Comparison of ENCODE assay signal across 8 mouse cellular contexts in genomic region chr6:83137576-83137950, GRCm38 (mm10). TPM values are rescaled to one million over a fixed set of nuclear protein-coding genes. Genes with fewer than 3 reads are reported as not detected.
DNase-seq lines count a peak whose midpoint lies in the region; ATAC-seq and TF ChIP-seq lines count a peak whose summit lies in the region.

No protein-coding gene starts in this region.

- H3K27me3 ChIP-seq in embryonic facial prominence, embryonic 12.5 days, result 0 out of 2 replicates have a peak, but pooled peaks cover 5% of the 10 kb centered on the region
- H3K27me3 ChIP-seq in heart, adult 2 months (ENCODE audit: control insufficient read depth, insufficient read depth, low read length), result no peaks in the 10 kb centered on the region
- H3K27me3 ChIP-seq in limb, embryonic 12.5 days, result no peaks in the 10 kb centered on the region; the same call in 1 of the 2 replicates
- H3K27me3 ChIP-seq in midbrain, embryonic 11.5 days (ENCODE audit: control insufficient read depth, insufficient read depth, low read length), result peaks cover 7% of the 10 kb centered on the region
- H3K27me3 ChIP-seq in stomach, postnatal 0 days (ENCODE audit: control insufficient read depth, insufficient read depth, low read length), result no peaks in the 10 kb centered on the region

- peak; percentile 35; the same call in 1 of the 2 replicates for ATAC-seq in frontal cortex, adult (ENCODE audit: low TSS enrichment)
- peak; percentile 64 for ATAC-seq in embryonic facial prominence, embryonic 12.5 days (ENCODE audit: insufficient number of reproducible peaks, insufficient read depth, low FRiP score, low TSS enrichment)
- peak; percentile 82 for ATAC-seq in limb, embryonic 12.5 days (ENCODE audit: insufficient number of reproducible peaks, insufficient read depth, low FRiP score, low TSS enrichment, low read depth)
- peak; percentile 78 for ATAC-seq in midbrain, embryonic 11.5 days (ENCODE audit: low FRiP score)
- peak; percentile 73 for ATAC-seq in stomach, postnatal 0 days (ENCODE audit: low FRiP score, low TSS enrichment)

- H3K36me3 ChIP-seq in embryonic facial prominence, embryonic 12.5 days, result no peaks in the 10 kb centered on the region
- no peaks in the 10 kb centered on the region for H3K36me3 ChIP-seq in heart, adult 2 months (ENCODE audit: control insufficient read depth, insufficient read depth, low read length)
- peaks cover 10% of the 10 kb centered on the region for H3K36me3 ChIP-seq in limb, embryonic 12.5 days
- no peaks in the 10 kb centered on the region for H3K36me3 ChIP-seq in midbrain, embryonic 11.5 days (ENCODE audit: control insufficient read depth, insufficient read depth, low read length)
- H3K36me3 ChIP-seq in stomach, postnatal 0 days (ENCODE audit: control insufficient read depth, insufficient read depth, low read length), result no peaks in the 10 kb centered on the region

- WGBS in embryonic facial prominence, embryonic 12.5 days, result 0% methylated on average over 12 of the region's 12 CpGs
- WGBS in heart, adult 2 months, result 4% methylated on average over 12 of the region's 12 CpGs
- WGBS in limb, embryonic 12.5 days, result under 1% methylated on average over 12 of the region's 12 CpGs
- under 1% methylated on average over 12 of the region's 12 CpGs for WGBS in midbrain, embryonic 11.5 days
- 0% methylated on average over 12 of the region's 12 CpGs for WGBS in stomach, postnatal 0 days

- TF ChIP-seq POLR2A in heart, adult 2 months (IDR thresholded peaks at IDR 0.05; ENCODE audit: insufficient read depth, low read depth, low read length), result peak; percentile 83

- H3K79me2 ChIP-seq in heart, adult 2 months (replicated peaks; ENCODE audit: control insufficient read depth, insufficient read depth, low read length), result no peaks in the 10 kb centered on the region

- peak overlapping the region; percentile 83 for H3K9ac ChIP-seq in embryonic facial prominence, embryonic 12.5 days
- H3K9ac ChIP-seq in heart, adult 2 months (ENCODE audit: low read depth, low read length), result peak overlapping the region; percentile 79
- peak overlapping the region; percentile 91 for H3K9ac ChIP-seq in limb, embryonic 12.5 days (replicated peaks)
- H3K9ac ChIP-seq in midbrain, embryonic 11.5 days (ENCODE audit: low read length), result peak overlapping the region; percentile 97
- peak overlapping the region; percentile 89 for H3K9ac ChIP-seq in stomach, postnatal 0 days (ENCODE audit: low read length)

- no peak for TF ChIP-seq CTCF in heart, adult 2 months (IDR thresholded peaks at IDR 0.05)
- peak; percentile 23 for TF ChIP-seq CTCF in stomach, postnatal 0 days (IDR thresholded peaks at IDR 0.05; ENCODE audit: low read depth)

- intact Hi-C loops in heart, adult 2 months (cut with DNase I), result no loop called here

- peak; percentile 63; the same call in 1 of the 2 replicates for TF ChIP-seq EP300 in heart, adult 2 months (IDR thresholded peaks at IDR 0.05; ENCODE audit: insufficient read depth, low read depth, low read length)
- no peak for TF ChIP-seq EP300 in stomach, postnatal 0 days (optimal IDR thresholded peaks at IDR 0.05)

- no peak for DNase-seq in frontal cortex, postnatal 25 days (ENCODE audit: low spot score in 2 of 2)
- peak; percentile 89 to 90 for DNase-seq in heart, adult 2 months
- peak; percentile 89 for DNase-seq in kidney, adult 18-20 months
- DNase-seq in midbrain, embryonic 11.5 days (ENCODE audit: low spot score, missing footprints), result peak; percentile 99
- DNase-seq in stomach, postnatal 0 days (ENCODE audit: low spot score), result peak; percentile 92

- H3K4me1 ChIP-seq in embryonic facial prominence, embryonic 12.5 days, result peaks cover 52% of the 10 kb centered on the region
- peaks cover 5% of the 10 kb centered on the region; the same call in 1 of the 2 replicates for H3K4me1 ChIP-seq in heart, adult 2 months (ENCODE audit: control insufficient read depth, insufficient read depth, low read length)
- peaks cover 64% of the 10 kb centered on the region for H3K4me1 ChIP-seq in limb, embryonic 12.5 days (replicated peaks)
- peaks cover 46% of the 10 kb centered on the region for H3K4me1 ChIP-seq in midbrain, embryonic 11.5 days (ENCODE audit: control insufficient read depth, insufficient read depth, low read length)
- peaks cover 6% of the 10 kb centered on the region for H3K4me1 ChIP-seq in stomach, postnatal 0 days (replicated peaks; ENCODE audit: control insufficient read depth, insufficient read depth)

- no peaks in the 10 kb centered on the region for H3K9me3 ChIP-seq in embryonic facial prominence, embryonic 12.5 days
- no peaks in the 10 kb centered on the region for H3K9me3 ChIP-seq in limb, embryonic 12.5 days
- no peaks in the 10 kb centered on the region for H3K9me3 ChIP-seq in midbrain, embryonic 11.5 days (ENCODE audit: control insufficient read depth, low read length)
- no peaks in the 10 kb centered on the region for H3K9me3 ChIP-seq in stomach, postnatal 0 days (ENCODE audit: control insufficient read depth, low read length)

- peak overlapping the region; percentile 100 for H3K27ac ChIP-seq in embryonic facial prominence, embryonic 12.5 days
- H3K27ac ChIP-seq in heart, adult 2 months, result peak overlapping the region; percentile 89
- H3K27ac ChIP-seq in limb, embryonic 12.5 days, result peak overlapping the region; percentile 100
- H3K27ac ChIP-seq in midbrain, embryonic 11.5 days (ENCODE audit: low read depth, low read length), result peak overlapping the region; percentile 99
- peak overlapping the region; percentile 99 for H3K27ac ChIP-seq in stomach, postnatal 0 days (replicated peaks)

- H3K4me3 ChIP-seq in embryonic facial prominence, embryonic 12.5 days, result peak overlapping the region; percentile 51
- peak overlapping the region; percentile 63 for H3K4me3 ChIP-seq in heart, adult 2 months
- H3K4me3 ChIP-seq in limb, embryonic 12.5 days (replicated peaks), result peak overlapping the region; percentile 57
- peak overlapping the region; percentile 51 for H3K4me3 ChIP-seq in midbrain, embryonic 11.5 days (ENCODE audit: low read depth, low read length)
- peak overlapping the region; percentile 57 for H3K4me3 ChIP-seq in stomach, postnatal 0 days (ENCODE audit: low read depth, low read length)

- H3K4me2 ChIP-seq in embryonic facial prominence, embryonic 12.5 days (replicated peaks), result peak overlapping the region; percentile 70
- peak overlapping the region; percentile 90 for H3K4me2 ChIP-seq in limb, embryonic 12.5 days
- peak overlapping the region; percentile 86 for H3K4me2 ChIP-seq in midbrain, embryonic 11.5 days
- H3K4me2 ChIP-seq in stomach, postnatal 0 days (replicated peaks; ENCODE audit: low read depth), result peak overlapping the region; percentile 89

RNA-seq across cellular contexts. Expression of gene Rtkn, which starts 2.3 kb away (rescaled TPM):
- 51.3 and 54.6 TPM in 2 replicates for polyA plus RNA-seq in embryonic facial prominence, embryonic 12.5 days (2016; fragmentation: Nextera tagmentation; extraction: Ambion mirVana)
- 1 to 10 TPM; 5.2 to 6.7 TPM for total RNA-seq in heart, adult 2 months (2021)
- 18.6 and 27.7 TPM in 2 replicates for polyA plus RNA-seq in heart, adult 2 months (2012; rRNA removed)
- 62.0 and 62.6 TPM in 2 replicates for polyA plus RNA-seq in limb, embryonic 12.5 days (2016; fragmentation: Nextera tagmentation; extraction: Ambion mirVana)
- polyA plus RNA-seq in midbrain, embryonic 11.5 days (2014; fragmentation: Nextera tagmentation; extraction: Ambion mirVana), result 13.6 and 16.6 TPM in 2 replicates
- polyA plus RNA-seq in stomach, postnatal 0 days (2015; fragmentation: Nextera tagmentation; extraction: Ambion mirVana), result 18.5 and 20.4 TPM in 2 replicates

RNA-seq across cellular contexts. Expression of gene Ino80b, which starts 12.3 kb away (rescaled TPM):
- polyA plus RNA-seq in embryonic facial prominence, embryonic 12.5 days (2016; fragmentation: Nextera tagmentation; extraction: Ambion mirVana), result 17.9 and 21.4 TPM in 2 replicates
- 10 to 100 TPM; 13.1 to 15.1 TPM for total RNA-seq in heart, adult 2 months (2021)
- polyA plus RNA-seq in heart, adult 2 months (2012; rRNA removed), result 5.5 and 9.5 TPM in 2 replicates
- polyA plus RNA-seq in limb, embryonic 12.5 days (2016; fragmentation: Nextera tagmentation; extraction: Ambion mirVana), result 17.6 and 19.2 TPM in 2 replicates
- polyA plus RNA-seq in midbrain, embryonic 11.5 days (2014; fragmentation: Nextera tagmentation; extraction: Ambion mirVana), result 18.8 and 19.4 TPM in 2 replicates
- 7.7 and 9.4 TPM in 2 replicates for polyA plus RNA-seq in stomach, postnatal 0 days (2015; fragmentation: Nextera tagmentation; extraction: Ambion mirVana)

RNA-seq across cellular contexts. Expression of gene Wbp1, which starts 16.2 kb away (rescaled TPM):
- polyA plus RNA-seq in embryonic facial prominence, embryonic 12.5 days (2016; fragmentation: Nextera tagmentation; extraction: Ambion mirVana), result 193 and 204 TPM in 2 replicates
- total RNA-seq in heart, adult 2 months (2021), result 10 to 100 TPM; 70.4 to 74.6 TPM
- 152 TPM in 2 replicates for polyA plus RNA-seq in heart, adult 2 months (2012; rRNA removed)
- polyA plus RNA-seq in limb, embryonic 12.5 days (2016; fragmentation: Nextera tagmentation; extraction: Ambion mirVana), result 191 and 219 TPM in 2 replicates
- 134 and 153 TPM in 2 replicates for polyA plus RNA-seq in midbrain, embryonic 11.5 days (2014; fragmentation: Nextera tagmentation; extraction: Ambion mirVana)
- 57.4 and 59.4 TPM in 2 replicates for polyA plus RNA-seq in stomach, postnatal 0 days (2015; fragmentation: Nextera tagmentation; extraction: Ambion mirVana)

RNA-seq across cellular contexts. Expression of gene Wdr54, which starts 18.6 kb away (rescaled TPM):
- polyA plus RNA-seq in embryonic facial prominence, embryonic 12.5 days (2016; fragmentation: Nextera tagmentation; extraction: Ambion mirVana), result 10.0 and 11.3 TPM in 2 replicates
- total RNA-seq in heart, adult 2 months (2021), result 1 to 10 TPM in 1 of 2 experiments, under 1 TPM in 1; 0.89 to 1.3 TPM
- 2.1 and 2.7 TPM in 2 replicates for polyA plus RNA-seq in heart, adult 2 months (2012; rRNA removed)
- 10.2 and 10.4 TPM in 2 replicates for polyA plus RNA-seq in limb, embryonic 12.5 days (2016; fragmentation: Nextera tagmentation; extraction: Ambion mirVana)
- polyA plus RNA-seq in midbrain, embryonic 11.5 days (2014; fragmentation: Nextera tagmentation; extraction: Ambion mirVana), result 11.1 and 13.7 TPM in 2 replicates
- polyA plus RNA-seq in stomach, postnatal 0 days (2015; fragmentation: Nextera tagmentation; extraction: Ambion mirVana), result 1.6 and 1.7 TPM in 2 replicates

RNA-seq across cellular contexts. Expression of gene 1700003E16Rik, which starts 18.6 kb away (rescaled TPM):
- 2.8 and 2.9 TPM in 2 replicates for polyA plus RNA-seq in embryonic facial prominence, embryonic 12.5 days (2016; fragmentation: Nextera tagmentation; extraction: Ambion mirVana)
- total RNA-seq in heart, adult 2 months (2021), result under 1 TPM; 0.10 to 0.25 TPM
- 0.53 and 0.57 TPM in 2 replicates for polyA plus RNA-seq in heart, adult 2 months (2012; rRNA removed)
- 1.8 and 3.0 TPM in 2 replicates for polyA plus RNA-seq in limb, embryonic 12.5 days (2016; fragmentation: Nextera tagmentation; extraction: Ambion mirVana)
- polyA plus RNA-seq in midbrain, embryonic 11.5 days (2014; fragmentation: Nextera tagmentation; extraction: Ambion mirVana), result 1.7 TPM in 2 replicates
- polyA plus RNA-seq in stomach, postnatal 0 days (2015; fragmentation: Nextera tagmentation; extraction: Ambion mirVana), result 1.1 TPM in 2 replicates

Comparison
In these comparisons a context has a peak if more than half of its experiments do, and no peak if none do; other contexts are left out.
1. DNase-seq: peak in heart, adult 2 months (2 of 2), kidney, adult 18-20 months (single experiment), midbrain, embryonic 11.5 days (single experiment) and stomach, postnatal 0 days (single experiment); none in frontal cortex, postnatal 25 days (0 of 2).
2. Peak in every context shown above with its lines, with median percentiles within 50 percentile points of each other: ATAC-seq, H3K27ac ChIP-seq, H3K4me2 ChIP-seq, H3K4me3 ChIP-seq and H3K9ac ChIP-seq.